Mouse (Mus musculus): ENCODE data around the gene Rasl10b.

The Rasl10b gene

GRCm38 (mm10) chr11:83409087-83409754, at the start of gene Rasl10b:
TSS of gene Rasl10b (plus strand) at chr11:83409137.
- peak; percentile 32 for DNase-seq (ENCODE audit: low read depth)

- DNase-seq (ENCODE audit: low read depth) = no peak
Measured at GRCm38 (mm10) chr11:83364656-83365055, 44.3 kb upstream of the Rasl10b start.

GRCm38 (mm10) chr11:83371267-83371666, 37.7 kb upstream of the Rasl10b start:
- no peak for DNase-seq (ENCODE audit: low read depth)

- no peak for DNase-seq (ENCODE audit: low read depth)
Measured at GRCm38 (mm10) chr11:83379745-83380341, 29.1 kb upstream of the Rasl10b start.

- DNase-seq (ENCODE audit: low read depth) = no peak
Measured at GRCm38 (mm10) chr11:83382876-83383531, 25.9 kb upstream of the Rasl10b start.

GRCm38 (mm10) chr11:83383532-83383887, 25.4 kb upstream of the Rasl10b start:
- DNase-seq (ENCODE audit: low read depth) = no peak

GRCm38 (mm10) chr11:83393062-83393461, 15.9 kb upstream of the Rasl10b start:
- DNase-seq (ENCODE audit: low read depth) = no peak

- no peak for DNase-seq (ENCODE audit: low read depth)
Measured at GRCm38 (mm10) chr11:83394802-83395439, 14.0 kb upstream of the Rasl10b start.

GRCm38 (mm10) chr11:83397626-83398025, 11.3 kb upstream of the Rasl10b start:
- no peak for DNase-seq (ENCODE audit: low read depth)

- DNase-seq (ENCODE audit: low read depth) = no peak
Measured at GRCm38 (mm10) chr11:83398724-83399123, 10.2 kb upstream of the Rasl10b start.

- no peak for DNase-seq (ENCODE audit: low read depth)
Measured at GRCm38 (mm10) chr11:83403787-83404186, 5.2 kb upstream of the Rasl10b start.

- no peak for DNase-seq (ENCODE audit: low read depth)
Measured at GRCm38 (mm10) chr11:83406391-83406790, 2.5 kb upstream of the Rasl10b start.

- DNase-seq (ENCODE audit: low read depth) = no peak
Measured at GRCm38 (mm10) chr11:83408242-83408641, 695 bp upstream of the Rasl10b start.

GRCm38 (mm10) chr11:83409792-83410291, 905 bp downstream of the Rasl10b start:
- no peak for DNase-seq (ENCODE audit: low read depth)

GRCm38 (mm10) chr11:83410510-83410909, 1.6 kb downstream of the Rasl10b start:
- DNase-seq (ENCODE audit: low read depth) = no peak

- peak; percentile 81 for DNase-seq (ENCODE audit: low read depth)
Measured at GRCm38 (mm10) chr11:83417080-83417479, 8.1 kb downstream of the Rasl10b start.

- DNase-seq (ENCODE audit: low read depth) = no peak
Measured at GRCm38 (mm10) chr11:83417708-83418107, 8.8 kb downstream of the Rasl10b start.

GRCm38 (mm10) chr11:83418566-83418965, 9.6 kb downstream of the Rasl10b start:
- DNase-seq (ENCODE audit: low read depth) = no peak

GRCm38 (mm10) chr11:83420338-83420737, 11.4 kb downstream of the Rasl10b start:
- DNase-seq (ENCODE audit: low read depth) = no peak

- DNase-seq (ENCODE audit: low read depth) = peak; percentile 87
Measured at GRCm38 (mm10) chr11:83421305-83421704, 12.4 kb downstream of the Rasl10b start.

GRCm38 (mm10) chr11:83424681-83425080, 15.7 kb downstream of the Rasl10b start:
- DNase-seq (ENCODE audit: low read depth) = peak; percentile 88

GRCm38 (mm10) chr11:83426964-83427363, 18.0 kb downstream of the Rasl10b start:
- no peak for DNase-seq (ENCODE audit: low read depth)

GRCm38 (mm10) chr11:83429355-83429754, 20.4 kb downstream of the Rasl10b start, which contains the start of gene Gas2l2:
TSS of gene Gas2l2 (minus strand) at chr11:83429455.
- DNase-seq (ENCODE audit: low read depth) = no peak
